Comparison of ENCODE assay signal across 32 mouse cellular contexts in genomic region chr6:50664193-50664592, GRCm38 (mm10). TPM values are rescaled to one million over a fixed set of nuclear protein-coding genes. Genes with fewer than 3 reads are reported as not detected.
A peak's percentile ranks its signal among the peaks of the same experiment; 100 is the strongest.
DNase-seq lines count a peak whose midpoint lies in the region; ATAC-seq and TF ChIP-seq lines count a peak whose summit lies in the region.
"Had no signal": no experiment of that assay in that cellular context is flagged by ENCODE, and none has a peak within 500 bp of the region (broad histone marks: within the 10 kb centered on the region; RNA-seq: fewer than 3 reads in every experiment).

No protein-coding gene starts in this region.

- H3K4me3 ChIP-seq in kidney, embryonic 15.5 days (replicated peaks) = no peak overlapping the region
- H3K4me3 ChIP-seq in embryonic fibroblast, embryonic 13.5 days (ENCODE audit: insufficient read depth, low read length) = no peak overlapping the region
- H3K4me3 ChIP-seq in stomach, embryonic 16.5 days (replicated peaks; ENCODE audit: low read length) = no peak overlapping the region
- H3K4me3 ChIP-seq: embryonic facial prominence, embryonic 12.5 days; forebrain, embryonic 10.5 days; forebrain, embryonic 13.5 days; heart, embryonic 12.5 days; heart, embryonic 15.5 days had no signal

- no peak overlapping the region for H3K9ac ChIP-seq in kidney, embryonic 15.5 days
- no peak overlapping the region for H3K9ac ChIP-seq in stomach, embryonic 16.5 days (ENCODE audit: low read length)
- H3K9ac ChIP-seq: embryonic facial prominence, embryonic 12.5 days; forebrain, embryonic 13.5 days; forebrain, postnatal 0 days; heart, embryonic 12.5 days; heart, embryonic 15.5 days; hindbrain, embryonic 14.5 days had no signal

- no peak for TF ChIP-seq POLR2A in embryonic fibroblast, embryonic 13.5 days (IDR thresholded peaks at IDR 0.05; ENCODE audit: low read depth, low read length)

- no peaks in the 10 kb centered on the region for H3K36me3 ChIP-seq in kidney, embryonic 15.5 days
- no peaks in the 10 kb centered on the region for H3K36me3 ChIP-seq in stomach, embryonic 16.5 days (ENCODE audit: control insufficient read depth, insufficient read depth, low read length)
- H3K36me3 ChIP-seq: embryonic facial prominence, embryonic 12.5 days; forebrain, embryonic 10.5 days; G1E; heart, embryonic 12.5 days; heart, embryonic 15.5 days had no signal

- peaks cover 46% of the 10 kb centered on the region for H3K4me1 ChIP-seq in kidney, embryonic 15.5 days
- peaks cover 3% of the 10 kb centered on the region; the same call in 1 of the 2 replicates for H3K4me1 ChIP-seq in embryonic fibroblast, embryonic 13.5 days (ENCODE audit: control insufficient read depth, insufficient read depth, low read length)
- peaks cover 2% of the 10 kb centered on the region for H3K4me1 ChIP-seq in stomach, embryonic 16.5 days (ENCODE audit: control insufficient read depth, insufficient read depth, low read length)
- H3K4me1 ChIP-seq: forebrain, embryonic 10.5 days; heart, embryonic 12.5 days had no signal

- DNase-seq in heart, adult 11 months = peak; percentile 5
- no peak for DNase-seq in heart, postnatal 25 days (ENCODE audit: low spot score)
- DNase-seq in kidney, postnatal 25 days = no peak
- DNase-seq in right cerebral cortex, postnatal 36 days (ENCODE audit: low spot score in 2 of 2) = no peak
- DNase-seq: adrenal gland, postnatal 10 days; adrenal gland, postnatal 36 days; B cell, adult 2 months; cerebellum, adult 18-20 months; cerebellum, adult 9-10 months; cerebellum, postnatal 14 days; forebrain, postnatal 0 days; gastrocnemius, adult 2 months; gastrocnemius, postnatal 14 days; heart, adult 18-20 months; heart, postnatal 10 days; heart, postnatal 4 days had no signal

- 92% methylated on average over 3 of the region's 3 CpGs for WGBS in kidney, embryonic 15.5 days
- 69% methylated on average over 3 of the region's 3 CpGs for WGBS in stomach, embryonic 16.5 days

- no peaks in the 10 kb centered on the region for H3K9me3 ChIP-seq in kidney, embryonic 15.5 days (replicated peaks)
- H3K9me3 ChIP-seq in stomach, embryonic 16.5 days (replicated peaks; ENCODE audit: control insufficient read depth, low read length) = no peaks in the 10 kb centered on the region
- H3K9me3 ChIP-seq: embryonic facial prominence, embryonic 12.5 days; forebrain, embryonic 10.5 days; forebrain, embryonic 13.5 days; G1E; heart, embryonic 12.5 days; heart, embryonic 15.5 days had no signal

- TF ChIP-seq CTCF in embryonic fibroblast, embryonic 13.5 days (IDR thresholded peaks at IDR 0.05; ENCODE audit: borderline replicate concordance, insufficient read depth, low read length) = no peak

- peak overlapping the region; percentile 67 for H3K27ac ChIP-seq in kidney, embryonic 15.5 days
- 0 out of 2 replicates have a peak overlapping the region, but pooled peaks have one; percentile 21 for H3K27ac ChIP-seq in embryonic fibroblast, embryonic 13.5 days (ENCODE audit: insufficient read depth, low read length)
- H3K27ac ChIP-seq in stomach, embryonic 16.5 days (ENCODE audit: low read length) = no peak overlapping the region; the same call in 1 of the 2 replicates
- H3K27ac ChIP-seq: embryonic facial prominence, embryonic 12.5 days; forebrain, embryonic 10.5 days; forebrain, embryonic 13.5 days; gastrocnemius, adult 2 months; heart, embryonic 15.5 days; hindbrain, postnatal 0 days had no signal

- intact Hi-C loops in heart, postnatal 25 days (cut with DNase I) = no loop called here

- H3K27me3 ChIP-seq in kidney, embryonic 15.5 days = no peaks in the 10 kb centered on the region
- no peaks in the 10 kb centered on the region for H3K27me3 ChIP-seq in stomach, embryonic 16.5 days (ENCODE audit: control insufficient read depth, insufficient read depth, low read length)
- H3K27me3 ChIP-seq: CH12.LX; embryonic facial prominence, embryonic 12.5 days; forebrain, embryonic 13.5 days; heart, embryonic 12.5 days; heart, embryonic 15.5 days; Patski had no signal

- no peak for ATAC-seq in kidney, embryonic 15.5 days (replicated peaks; ENCODE audit: low FRiP score)
- 0 out of 2 replicates have a peak, but pooled peaks have one; percentile 35 for ATAC-seq in stomach, embryonic 16.5 days (ENCODE audit: insufficient read depth, low FRiP score)
- ATAC-seq: forebrain, embryonic 13.5 days; forebrain, postnatal 0 days; hindbrain, postnatal 0 days; Patski had no signal

- H3K4me2 ChIP-seq in kidney, embryonic 15.5 days = no peak overlapping the region
- no peak overlapping the region for H3K4me2 ChIP-seq in stomach, embryonic 16.5 days (ENCODE audit: low read depth, low read length)
- H3K4me2 ChIP-seq: embryonic facial prominence, embryonic 12.5 days; forebrain, embryonic 13.5 days; heart, embryonic 12.5 days; heart, embryonic 15.5 days; hindbrain, embryonic 14.5 days had no signal

RNA-seq across cellular contexts. Expression of gene Npvf, which starts 10.0 kb away (rescaled TPM):
- total RNA-seq in heart, postnatal 25 days (2021) = not detected
- 0.26 TPM in 1 of 2 replicates, not detected in the other for polyA plus RNA-seq in kidney, embryonic 15.5 days (2015; fragmentation: Nextera tagmentation; extraction: Ambion mirVana)
- not detected in 2 replicates for polyA plus RNA-seq in embryonic fibroblast, embryonic 13.5 days (2011; ENCODE audit: insufficient read length, low read depth, missing spikeins)
- not detected in 2 replicates for polyA plus RNA-seq in stomach, embryonic 16.5 days (2015; fragmentation: Nextera tagmentation; extraction: Ambion mirVana)
- total RNA-seq: adrenal gland, adult 18-20 months; adrenal gland, postnatal 10 days; adrenal gland, postnatal 36 days; CH12.LX; gastrocnemius, adult 2 months; gastrocnemius, postnatal 14 days; gastrocnemius, postnatal 4 days; heart, adult 18-20 months; heart, postnatal 10 days; hindbrain, postnatal 0 days had no signal
- polyA plus RNA-seq: embryonic facial prominence, embryonic 12.5 days; forebrain, embryonic 10.5 days; forebrain, embryonic 13.5 days; G1E; heart, embryonic 12.5 days; hindbrain, embryonic 11.5 days; hindbrain, postnatal 0 days; Patski had no signal
